Mouse (Mus musculus): ENCODE data around the gene Chst8.

- TF ChIP-seq EP300 (IDR thresholded peaks at IDR 0.05; ENCODE audit: low read depth) (no peak), CTCF (IDR thresholded peaks at IDR 0.05; ENCODE audit: low read depth) (no peak)
Observed at GRCm38 (mm10) chr7:34743411-34744085, 69.0 kb downstream of the Chst8 start.

All from liver, postnatal 0 days (tissue).